Mouse (Mus musculus) T-helper 2 cell (primary cell): ENCODE measurements at regions not wholly inside any gene's neighbourhood (a gene's known extent, or its start where the extent isn't known, plus 50 kb on each side); places are given as distances from the start of the nearest gene placed in this dataset.

Experiments used
- in situ Hi-C: fragments of 300-600 bp; cut with MboI, MseI; formaldehyde crosslinking; loops from one replicate; pipeline ENCODE4 v1.15.1; 2025; ENCODE audit warnings: high pct_unique_total_duplicates

DNA sequence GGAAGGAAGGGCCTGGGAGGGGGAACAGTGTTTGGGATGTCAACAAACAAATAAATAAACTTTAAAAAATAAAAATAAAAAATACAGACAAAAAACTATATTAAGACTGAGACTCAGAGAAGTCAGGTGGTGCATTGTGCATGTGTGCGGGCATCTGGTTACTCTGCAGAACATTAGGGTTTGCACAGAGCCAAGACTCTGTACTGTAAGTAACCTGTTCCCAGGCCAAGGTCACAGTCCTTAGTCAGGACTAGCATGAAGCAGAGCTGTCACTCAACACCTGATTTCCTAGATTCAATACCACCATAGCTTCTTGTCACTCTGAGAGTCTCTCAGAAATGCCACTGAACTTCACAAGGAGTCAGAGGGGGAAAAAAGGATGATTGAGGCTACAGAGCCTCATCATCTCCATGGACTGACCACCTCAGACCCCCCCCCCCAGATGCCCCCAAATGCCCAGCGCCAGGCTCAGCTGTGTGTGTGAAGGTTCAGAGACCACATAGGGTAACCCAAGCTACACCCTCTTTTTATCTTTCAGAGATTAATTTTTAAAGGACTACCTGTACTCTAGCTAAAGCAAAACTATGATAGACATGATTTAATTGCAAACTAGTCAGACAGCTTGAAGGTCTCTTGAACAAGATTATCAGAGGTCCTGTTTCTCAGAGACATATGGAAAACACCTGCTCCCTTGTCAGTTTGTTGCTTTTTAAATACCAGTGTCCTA lies 106.2 kb upstream of the Nfe2l3 start:
- in situ Hi-C loops, result no loop called here

DNA sequence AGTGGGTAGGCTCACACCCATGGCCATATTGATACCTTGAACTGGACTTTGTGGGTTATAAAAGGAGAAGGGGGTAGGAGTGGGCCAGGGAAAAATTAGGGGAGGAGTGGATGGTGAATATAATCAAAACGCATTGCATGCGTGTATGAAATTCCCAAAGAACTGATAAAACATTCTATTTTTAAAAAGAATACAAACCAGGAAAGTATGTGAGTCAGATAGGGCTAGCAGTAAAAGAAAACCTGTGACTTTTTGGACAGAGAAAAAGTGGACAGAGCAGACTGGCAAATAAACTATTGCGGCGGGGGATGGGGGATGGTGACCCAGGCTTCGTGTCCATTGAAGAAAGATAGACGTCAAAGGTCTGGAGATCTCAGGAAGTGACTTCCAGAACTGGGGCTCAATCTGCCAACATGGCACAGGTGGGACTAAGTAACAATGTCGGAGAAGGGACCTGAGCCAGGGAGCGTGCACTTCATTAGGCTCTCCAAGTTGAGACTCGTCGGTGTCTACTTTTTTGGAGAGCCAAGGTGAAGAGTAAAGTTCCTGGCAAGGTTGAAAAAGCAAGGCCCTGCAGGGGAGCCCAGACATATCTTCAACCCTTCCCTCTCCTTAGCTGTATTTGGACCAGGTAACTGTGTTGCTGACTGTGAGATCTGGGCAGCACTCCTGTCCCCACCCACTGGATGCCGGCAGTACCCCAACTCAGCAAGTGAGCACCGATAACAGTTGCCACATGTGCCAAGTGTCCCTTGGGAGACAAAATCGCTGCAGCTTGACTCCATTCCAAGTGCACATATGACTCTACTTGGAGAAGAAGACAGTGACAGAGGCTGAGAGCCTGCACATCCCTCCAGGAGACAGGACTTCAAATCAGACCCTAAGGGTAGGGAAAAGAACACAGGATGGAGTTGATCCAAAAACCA lies 103.1 kb upstream of the Nfe2l3 start:
- in situ Hi-C loops, result no loop called here

GRCm38 (mm10) chr6:51330069-51330706 lies 102.3 kb upstream of the Nfe2l3 start:
- in situ Hi-C loops, result no loop called here

- in situ Hi-C loops, result no loop called here
Observed at GRCm38 (mm10) chr6:51332841-51333240, 99.6 kb upstream of the Nfe2l3 start.

DNA sequence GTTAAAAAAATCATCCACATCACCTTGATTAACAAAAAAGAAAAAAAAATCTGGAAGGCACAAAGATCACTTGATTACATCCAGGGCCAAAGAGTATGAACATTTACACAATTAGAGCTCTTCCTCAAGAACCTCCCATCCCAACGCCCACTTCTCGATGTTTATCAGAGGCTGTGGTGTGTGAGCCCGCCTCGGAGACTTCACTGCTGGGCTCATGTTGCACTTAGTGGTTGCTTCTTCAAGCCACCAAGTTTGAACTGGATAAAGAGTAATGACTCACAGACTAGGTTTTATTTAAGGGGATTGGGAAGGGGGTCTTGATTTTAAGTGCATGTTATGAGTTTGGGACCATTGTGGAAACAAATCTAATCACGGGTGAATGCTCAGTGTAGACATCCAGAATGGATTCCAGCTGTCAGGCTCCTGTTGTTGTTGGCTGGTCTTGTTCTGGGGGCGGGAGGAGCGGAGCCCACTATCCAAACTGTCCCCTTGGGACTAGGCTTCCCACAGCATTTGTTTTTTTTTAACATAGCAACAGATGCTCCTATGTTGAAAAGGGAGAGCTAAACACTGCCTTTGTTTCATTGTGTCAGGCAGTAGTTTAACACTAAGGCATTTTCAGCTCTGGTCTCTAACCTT lies 98.6 kb upstream of the Nfe2l3 start:
- in situ Hi-C loops, result no loop called here

DNA sequence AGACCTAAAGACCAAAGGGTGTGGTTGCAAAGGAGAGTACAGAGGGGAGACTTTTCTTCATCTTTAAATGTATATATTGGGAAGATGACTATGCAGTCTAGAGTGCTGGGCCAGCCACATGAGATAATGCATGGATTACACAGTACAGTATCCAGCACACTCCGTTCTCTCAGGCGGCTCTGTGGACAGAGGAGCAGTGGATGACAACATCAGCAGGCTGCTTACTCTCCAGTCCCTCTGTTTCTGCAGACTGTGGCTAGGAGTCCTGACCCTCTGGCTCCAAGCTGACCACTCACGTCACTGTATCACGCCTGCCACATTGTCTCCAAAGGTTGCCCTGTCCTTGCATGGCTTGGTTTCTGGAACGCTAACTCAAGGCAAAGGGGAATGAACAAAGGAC lies 97.2 kb upstream of the Nfe2l3 start:
- in situ Hi-C loops, result no loop called here

- in situ Hi-C loops, result no loop called here
Observed at GRCm38 (mm10) chr6:51339301-51339700, 93.2 kb upstream of the Nfe2l3 start.

- in situ Hi-C loops, result no loop called here
Observed at GRCm38 (mm10) chr6:51347721-51348120, 84.7 kb upstream of the Nfe2l3 start.

- in situ Hi-C loops, result loop anchor here (25.0 kb wide), 1 partner anchor 137 kb away; no protein-coding TSS in a partner anchor
Observed at GRCm38 (mm10) chr6:51349771-51350170, 82.7 kb upstream of the Nfe2l3 start.

DNA sequence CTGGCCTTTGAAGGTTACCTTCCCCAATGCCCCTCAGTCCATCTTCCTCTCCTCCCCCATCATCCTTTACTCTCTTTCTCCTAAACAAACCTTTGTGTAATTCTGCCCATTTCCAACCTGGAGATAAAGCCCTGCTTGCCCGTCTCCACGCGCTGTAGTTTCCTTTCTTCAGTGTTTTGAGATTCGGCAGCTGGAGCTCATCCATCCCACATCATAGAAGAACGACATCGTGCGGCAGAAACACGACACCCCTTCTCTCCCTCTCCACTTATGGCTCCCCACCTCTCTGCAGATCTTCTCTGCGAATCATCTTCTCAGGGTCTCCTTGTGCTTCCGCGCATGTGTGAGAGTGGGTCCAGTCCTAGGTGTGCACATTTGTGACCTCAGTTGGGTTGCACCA lies 77.4 kb upstream of the Nfe2l3 start:
- in situ Hi-C loops, result loop anchor here (25.0 kb wide), 1 partner anchor 143 kb away; no protein-coding TSS in a partner anchor

- in situ Hi-C loops, result loop anchor here (25.0 kb wide), 1 partner anchor 149 kb away; no protein-coding TSS in a partner anchor
Observed at GRCm38 (mm10) chr6:51361611-51362180, 70.8 kb upstream of the Nfe2l3 start.

GRCm38 (mm10) chr6:51362475-51363226 lies 69.8 kb upstream of the Nfe2l3 start:
- in situ Hi-C loops, result loop anchor here (25.0 kb wide), 1 partner anchor 150 kb away; no protein-coding TSS in a partner anchor

DNA sequence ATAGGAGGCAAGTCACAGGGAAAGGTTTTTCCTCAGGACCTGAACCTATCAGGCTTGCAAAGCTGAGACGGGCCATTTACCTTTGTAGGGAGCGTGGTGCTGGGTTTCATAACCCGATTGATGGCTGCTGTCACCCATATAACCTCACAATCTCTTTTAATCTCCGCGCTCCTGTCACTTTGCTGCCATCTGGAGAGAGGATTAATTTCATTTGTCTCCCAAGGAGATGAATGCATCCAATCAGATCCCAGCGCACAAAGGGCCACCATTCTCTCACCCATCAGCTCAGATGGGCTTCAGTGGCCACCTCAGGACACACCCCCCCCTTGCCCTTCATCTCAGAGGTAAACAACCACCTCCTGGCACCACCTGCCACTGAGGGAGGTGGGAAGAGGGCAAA lies 67.7 kb upstream of the Nfe2l3 start:
- in situ Hi-C loops, result loop anchor here (25.0 kb wide), 1 partner anchor 152 kb away; no protein-coding TSS in a partner anchor

- in situ Hi-C loops, result loop anchor here (25.0 kb wide), 1 partner anchor 157 kb away; no protein-coding TSS in a partner anchor
Observed at GRCm38 (mm10) chr6:51369771-51370170, 62.7 kb upstream of the Nfe2l3 start.

GRCm38 (mm10) chr6:51372357-51372756 lies 60.1 kb upstream of the Nfe2l3 start:
- in situ Hi-C loops, result loop anchor here (25.0 kb wide), 1 partner anchor 160 kb away; no protein-coding TSS in a partner anchor

GRCm38 (mm10) chr6:51378436-51378835 lies 54.0 kb upstream of the Nfe2l3 start:
- in situ Hi-C loops, result no loop called here

GRCm38 (mm10) chr6:51379074-51379473 lies 53.4 kb upstream of the Nfe2l3 start:
- in situ Hi-C loops, result no loop called here

- in situ Hi-C loops, result loop anchor here (5.0 kb wide), 1 partner anchor 198 kb away; no protein-coding TSS in a partner anchor
Observed at GRCm38 (mm10) chr6:51379560-51380274, 52.8 kb upstream of the Nfe2l3 start.

DNA sequence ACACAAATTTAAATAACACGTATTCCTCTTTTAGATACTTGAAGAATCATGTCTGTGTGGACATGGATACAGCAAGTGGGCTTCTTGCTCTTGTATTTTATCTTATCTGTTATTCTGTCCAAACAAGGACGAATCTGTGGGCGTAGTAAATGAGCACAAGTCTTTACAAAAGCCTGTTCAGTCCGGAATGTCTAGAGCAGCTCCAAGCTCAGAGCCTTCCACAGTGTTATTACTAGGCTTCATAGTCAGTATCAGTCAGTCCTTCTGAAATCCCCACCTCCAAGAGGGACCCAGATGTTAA lies 52.2 kb upstream of the Nfe2l3 start:
- in situ Hi-C loops, result loop anchor here (5.0 kb wide), 1 partner anchor 197 kb away; no protein-coding TSS in a partner anchor
